Mouse (Mus musculus) ovary, postnatal 10 days (tissue): ENCODE measurements around the gene Gpr179.

Experiments used
- DNase-seq: peaks from one replicate; pipeline ENCODE4 v3.0.0; 2022; ENCODE audit warnings: low spot score

Gene Gpr179

DNA sequence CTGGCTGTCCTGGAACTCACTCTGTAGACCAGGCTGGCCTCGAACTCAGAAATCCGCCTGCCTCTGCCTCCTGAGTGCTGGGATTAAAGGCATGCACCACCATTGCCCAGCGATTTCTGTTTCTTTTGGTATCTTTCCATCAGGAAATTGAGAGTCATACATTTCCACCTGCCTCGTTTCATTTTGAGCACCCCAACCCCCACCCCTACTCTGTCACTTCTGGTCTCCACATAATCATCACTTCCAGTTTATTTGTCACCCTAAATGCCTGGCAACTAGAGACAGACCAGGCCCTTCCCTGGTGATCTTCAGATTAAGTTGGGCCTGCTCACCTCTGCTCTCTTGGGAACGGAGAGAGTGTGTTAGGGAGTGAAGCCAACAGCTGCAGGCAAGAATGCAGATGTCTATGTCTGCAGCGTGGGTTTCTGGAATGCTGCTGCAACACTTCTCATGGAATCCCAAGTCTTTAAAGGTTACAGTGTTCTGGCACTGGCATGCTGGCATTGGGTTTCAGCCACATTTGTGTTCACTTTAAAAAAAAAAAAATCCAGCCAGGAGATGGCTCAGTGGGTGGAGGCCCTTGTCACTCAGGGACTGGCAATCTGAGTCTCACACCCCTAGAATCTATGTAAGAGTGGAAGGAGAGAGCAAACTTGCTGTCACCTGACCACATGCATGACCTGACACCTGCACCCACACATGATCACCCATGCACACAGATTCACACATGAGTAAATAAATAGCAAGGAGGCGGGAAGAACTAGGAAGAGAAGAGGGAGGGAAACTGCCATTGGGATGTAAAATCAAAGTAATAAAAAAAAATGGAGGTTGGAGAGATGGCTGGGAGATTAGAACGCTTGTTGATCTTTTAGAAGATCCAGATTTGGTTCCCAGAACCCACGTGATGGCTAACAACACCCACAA is 65.8 kb downstream of the Gpr179 start:
- no peak for DNase-seq

DNA sequence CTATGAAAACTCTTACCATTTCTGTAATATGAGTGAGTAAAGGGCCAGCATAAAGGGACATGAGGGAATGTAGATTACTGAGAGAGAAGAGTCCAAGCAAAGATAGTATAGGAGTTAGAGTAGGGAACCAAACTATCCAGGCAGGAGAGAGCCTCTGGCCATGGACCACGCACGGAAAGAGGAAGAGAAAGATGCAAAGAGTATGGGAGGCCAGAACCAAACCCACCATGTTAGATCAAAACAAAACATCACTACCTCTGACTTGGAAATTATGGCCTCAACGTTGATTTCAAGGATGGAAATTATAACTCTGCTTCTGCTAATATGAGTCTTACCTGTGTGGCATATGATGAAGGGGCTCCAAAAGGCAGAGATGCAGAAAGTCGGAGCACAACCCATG is 67.0 kb downstream of the Gpr179 start:
- DNase-seq = no peak

DNA sequence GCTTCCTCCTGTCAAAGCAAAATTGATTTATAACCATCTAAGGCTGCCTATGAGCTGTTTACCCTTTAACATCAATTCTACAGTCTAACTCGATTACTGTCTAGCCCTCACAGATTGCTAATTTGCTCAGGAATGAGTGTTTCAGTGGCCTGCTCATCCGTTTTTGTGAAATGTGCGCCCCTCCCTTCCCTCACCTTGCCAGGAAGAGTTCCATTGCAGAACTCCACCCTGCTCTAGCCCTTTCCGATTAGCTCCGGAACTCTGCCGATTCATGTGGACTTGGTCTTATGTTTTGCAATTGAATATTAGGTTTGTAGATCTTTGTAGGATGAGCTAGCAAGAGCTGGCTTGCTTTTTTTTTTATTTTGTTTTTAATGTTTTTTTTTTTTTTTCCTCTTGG is 69.7 kb downstream of the Gpr179 start:
- no peak for DNase-seq
